Mouse (Mus musculus) A20 (cell line): ENCODE data around the gene Golga7b.
A peak's percentile ranks its signal among the peaks of the same experiment; 100 is the strongest.

Experiments
- DNase-seq: peaks from one replicate; pipeline ENCODE4 v3.0.0-alpha.2; 2011; ENCODE audit warnings: low read depth, low spot score

Golga7b gene

GRCm38 (mm10) chr19:42249976-42250914 is 2.9 kb downstream of the Golga7b start:
- DNase-seq = no peak

DNA sequence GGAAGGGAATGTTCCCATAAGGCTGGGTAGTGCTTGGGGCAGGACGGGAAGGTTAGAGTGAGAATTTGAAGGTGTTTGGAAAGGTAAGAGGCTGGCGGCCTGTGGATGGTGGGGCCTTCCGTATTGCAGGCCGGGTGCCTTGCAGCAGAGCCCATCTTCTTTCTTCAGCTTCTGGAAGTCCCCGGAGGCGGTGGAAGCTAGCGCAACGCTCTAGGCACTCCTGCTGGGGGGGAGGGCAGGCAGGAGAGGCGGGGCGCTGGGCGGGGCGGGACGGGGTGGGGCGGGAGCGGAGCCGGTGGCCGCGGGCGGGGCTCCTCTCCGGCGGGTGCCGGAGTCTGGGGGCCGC is 8.0 kb downstream of the Golga7b start:
- no peak for DNase-seq

- DNase-seq = no peak
Observed at GRCm38 (mm10) chr19:42255784-42256610, 8.6 kb downstream of the Golga7b start.

- no peak for DNase-seq
Observed at GRCm38 (mm10) chr19:42256611-42257240, 9.4 kb downstream of the Golga7b start.

GRCm38 (mm10) chr19:42257241-42257635 is 9.9 kb downstream of the Golga7b start:
- DNase-seq = no peak

GRCm38 (mm10) chr19:42258031-42258430 is 10.7 kb downstream of the Golga7b start:
- DNase-seq = no peak

GRCm38 (mm10) chr19:42258596-42258995 is 11.2 kb downstream of the Golga7b start:
- no peak for DNase-seq

DNA sequence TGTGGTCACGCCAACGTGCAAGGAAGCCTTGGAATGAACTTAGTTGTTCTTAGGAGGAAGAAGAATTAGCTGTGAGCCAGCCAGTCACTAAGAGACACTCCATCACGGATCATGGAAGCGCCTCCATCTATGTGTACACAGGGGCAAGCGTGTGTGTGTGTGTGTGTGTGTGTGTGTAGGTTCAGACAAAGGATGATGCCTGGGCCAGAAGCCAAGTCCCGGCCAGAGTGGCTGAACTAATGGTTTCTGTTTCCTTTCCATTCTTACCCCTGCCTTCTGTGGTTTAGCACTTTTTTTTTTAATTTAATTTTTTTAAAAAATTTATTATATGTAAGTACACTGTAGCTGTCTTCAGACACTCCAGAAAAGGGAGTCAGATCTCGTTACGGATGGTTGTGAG is 13.1 kb downstream of the Golga7b start:
- no peak for DNase-seq

GRCm38 (mm10) chr19:42263524-42263923 is 16.1 kb downstream of the Golga7b start:
- no peak for DNase-seq

DNA sequence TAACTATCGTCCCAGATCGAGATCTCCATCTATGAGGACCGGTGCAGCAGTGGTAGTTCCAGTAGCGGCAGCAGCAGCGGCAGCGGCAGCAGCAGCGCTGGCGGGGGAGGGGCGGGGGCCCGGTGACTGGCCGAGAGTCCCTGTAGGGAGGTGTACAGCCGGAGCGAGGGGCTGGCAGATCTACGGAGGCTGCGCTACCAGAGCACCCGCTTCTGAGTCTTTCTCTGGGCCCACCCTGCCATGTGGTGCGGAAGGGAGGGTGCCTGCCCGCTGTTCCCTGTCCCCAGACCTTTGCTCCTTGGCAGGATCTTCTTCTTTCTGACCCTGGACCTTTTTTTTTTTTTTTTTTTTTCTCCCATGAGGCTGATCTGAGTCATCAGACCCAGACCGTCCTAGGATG is 21.0 kb downstream of the Golga7b start:
- DNase-seq = no peak

DNA sequence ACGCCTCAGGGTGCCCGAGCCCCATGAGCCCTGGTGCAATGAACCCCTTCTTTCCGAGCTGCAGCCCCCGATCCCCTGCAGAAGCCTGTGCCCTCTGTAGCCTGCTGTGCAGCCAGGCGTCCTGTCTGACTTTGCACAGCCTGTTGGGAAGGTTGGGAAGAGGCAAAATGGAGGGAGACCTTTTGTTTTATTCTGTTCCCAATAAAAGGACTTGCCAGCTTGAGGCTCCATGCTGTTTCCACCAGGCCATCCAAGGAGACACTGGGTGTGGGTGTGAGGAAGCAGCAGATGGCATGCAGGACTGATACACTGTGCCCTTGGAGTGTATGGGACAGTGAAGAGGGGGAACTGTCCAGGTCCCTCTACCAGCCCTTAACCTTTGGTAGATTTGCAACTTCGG is 22.7 kb downstream of the Golga7b start:
- DNase-seq = no peak

- no peak for DNase-seq
Observed at GRCm38 (mm10) chr19:42271182-42271581, 23.8 kb downstream of the Golga7b start.

- peak; percentile 60 for DNase-seq
Observed at GRCm38 (mm10) chr19:42272003-42272963, 24.9 kb downstream of the Golga7b start.

DNA sequence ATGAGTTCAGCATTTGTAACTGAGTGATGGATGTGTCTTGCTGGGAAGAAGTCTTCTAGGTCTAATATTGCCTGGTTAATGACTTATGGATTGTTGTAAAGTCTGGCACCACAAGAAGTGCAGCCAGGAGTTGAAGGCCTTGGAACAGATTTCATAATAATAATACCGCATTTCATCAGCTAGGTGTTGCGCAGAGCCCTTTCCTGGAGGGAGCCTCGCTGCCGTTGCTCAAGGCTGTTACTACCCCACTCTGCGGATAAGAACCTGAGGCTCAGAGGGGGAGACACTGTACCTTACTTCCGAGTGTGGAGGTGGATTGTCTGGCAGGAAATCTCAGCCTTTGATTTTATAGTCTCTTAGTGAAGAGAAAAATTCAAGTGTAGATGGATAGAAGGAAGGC is 29.9 kb downstream of the Golga7b start:
- DNase-seq = no peak

DNA sequence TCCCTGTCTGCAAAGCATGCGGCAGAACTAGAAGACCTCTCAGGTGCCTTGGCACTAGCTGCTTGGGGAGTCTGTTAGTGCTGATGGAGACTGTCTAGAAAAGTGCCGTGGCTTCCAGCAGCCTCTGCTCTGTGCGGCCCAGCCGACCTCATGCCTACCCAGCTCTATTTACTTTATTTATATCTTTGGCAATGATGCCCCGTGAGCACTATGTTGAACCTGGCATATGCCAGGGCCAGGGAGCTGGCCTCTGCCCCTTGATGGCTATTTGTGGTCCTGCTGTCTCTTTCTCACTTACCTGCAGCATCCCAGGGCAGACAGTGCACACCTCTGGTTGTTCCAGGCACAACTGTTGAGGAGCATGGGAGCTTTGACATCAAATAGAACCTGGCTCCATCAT is 31.1 kb downstream of the Golga7b start:
- no peak for DNase-seq

GRCm38 (mm10) chr19:42279611-42280010 is 32.2 kb downstream of the Golga7b start:
- DNase-seq = no peak

DNA sequence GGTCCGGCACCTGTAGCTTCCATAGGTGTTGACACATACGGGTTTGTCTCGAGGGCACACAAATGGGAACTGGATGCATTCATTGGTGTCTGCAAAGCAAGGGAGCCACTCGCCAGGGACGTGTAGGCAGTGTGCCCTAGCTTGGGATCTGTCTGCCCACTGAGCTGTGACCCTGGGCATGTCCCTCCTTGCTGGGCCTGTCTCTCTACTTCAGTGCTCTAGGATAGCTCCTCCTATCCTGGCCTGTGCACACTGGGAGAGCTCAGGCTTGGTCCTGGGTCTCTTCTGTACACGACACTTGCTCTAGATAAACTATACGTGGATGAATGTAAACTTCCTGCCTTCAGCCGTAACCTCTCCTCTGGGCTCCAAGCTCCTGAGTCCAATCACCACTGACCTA is 36.8 kb downstream of the Golga7b start:
- DNase-seq = no peak

GRCm38 (mm10) chr19:42288361-42288760 is 41.0 kb downstream of the Golga7b start:
- no peak for DNase-seq

DNA sequence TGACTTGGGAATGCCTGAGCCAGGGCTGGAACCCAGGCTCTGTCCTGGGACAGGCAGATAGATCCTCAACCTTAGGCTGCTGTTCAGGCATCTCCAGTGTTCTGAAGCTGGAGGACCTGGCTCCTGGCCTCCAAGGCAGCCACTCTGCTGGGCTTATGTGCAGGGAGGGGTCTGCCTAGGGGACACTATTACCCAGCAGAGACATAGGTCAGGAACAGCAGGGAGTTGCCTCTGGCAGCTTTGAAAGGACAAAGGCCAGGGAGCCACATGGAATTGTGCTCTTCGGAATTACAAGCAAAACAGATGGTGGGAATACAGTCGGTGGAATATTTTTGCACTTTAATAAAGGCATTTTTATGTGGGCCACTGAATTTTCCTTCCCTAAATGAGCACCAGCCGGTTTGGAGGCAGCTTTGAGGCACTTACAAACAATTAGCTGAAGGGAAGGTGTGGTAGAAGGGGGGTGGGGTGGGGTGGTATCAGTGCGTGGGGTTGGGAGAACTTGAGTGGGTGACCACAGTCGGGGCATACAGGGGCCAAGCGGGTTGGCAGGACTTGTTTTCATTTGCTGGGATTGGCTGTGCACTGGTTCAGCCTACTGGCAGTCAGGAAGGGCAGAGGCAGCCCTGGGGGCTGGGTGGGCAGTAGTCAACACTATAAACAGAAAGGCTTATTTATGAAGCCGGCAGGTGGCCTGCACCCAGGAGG is 43.7 kb downstream of the Golga7b start:
- no peak for DNase-seq

- DNase-seq = no peak
Observed at GRCm38 (mm10) chr19:42292106-42292505, 44.7 kb downstream of the Golga7b start.
